Mouse (Mus musculus): ENCODE measurements at regions not wholly inside any gene's neighbourhood (a gene's known extent, or its start where the extent isn't known, plus 50 kb on each side); places are given as distances from the start of the nearest gene placed in this dataset.

- no peak for DNase-seq
These were observed 84.5 kb downstream of the Gadd45g start for GRCm38 (mm10) chr13:51930931-51931330.

GRCm38 (mm10) chr13:51935827-51936226 is 89.3 kb downstream of the Gadd45g start:
- no peak for DNase-seq

- no peak for DNase-seq
These were observed 90.0 kb downstream of the Gadd45g start for GRCm38 (mm10) chr13:51936441-51936840.

GRCm38 (mm10) chr13:51937898-51938297 is 91.4 kb downstream of the Gadd45g start:
- DNase-seq = no peak

GRCm38 (mm10) chr13:51939262-51939661 is 92.8 kb downstream of the Gadd45g start:
- no peak for DNase-seq

GRCm38 (mm10) chr13:51939715-51940114 is 93.2 kb downstream of the Gadd45g start:
- DNase-seq = no peak

GRCm38 (mm10) chr13:51946171-51946570 is 99.7 kb downstream of the Gadd45g start:
- DNase-seq = peak; percentile 53

GRCm38 (mm10) chr13:51948896-51949295 is 102.4 kb downstream of the Gadd45g start:
- no peak for DNase-seq

- no peak for DNase-seq
These were observed 105.1 kb downstream of the Gadd45g start for GRCm38 (mm10) chr13:51951506-51952038.

GRCm38 (mm10) chr13:51953084-51953483 is 106.6 kb downstream of the Gadd45g start:
- DNase-seq = no peak

GRCm38 (mm10) chr13:51953569-51953968 is 107.1 kb downstream of the Gadd45g start:
- no peak for DNase-seq

GRCm38 (mm10) chr13:51957101-51957500 is 110.6 kb downstream of the Gadd45g start:
- no peak for DNase-seq

- DNase-seq = no peak
These were observed 113.1 kb downstream of the Gadd45g start for GRCm38 (mm10) chr13:51959591-51959990.

- DNase-seq = no peak
These were observed 113.8 kb downstream of the Gadd45g start for GRCm38 (mm10) chr13:51960262-51960661.

- no peak for DNase-seq
These were observed 115.7 kb downstream of the Gadd45g start for GRCm38 (mm10) chr13:51962191-51962611.

GRCm38 (mm10) chr13:51962676-51963075 is 116.2 kb downstream of the Gadd45g start:
- no peak for DNase-seq

- no peak for DNase-seq
These were observed 117.5 kb downstream of the Gadd45g start for GRCm38 (mm10) chr13:51963966-51964365.

GRCm38 (mm10) chr13:51964416-51964815 is 117.9 kb downstream of the Gadd45g start:
- no peak for DNase-seq

- no peak for DNase-seq
These were observed 118.4 kb downstream of the Gadd45g start for GRCm38 (mm10) chr13:51964921-51965320.

GRCm38 (mm10) chr13:51968103-51968502 is 121.6 kb downstream of the Gadd45g start:
- no peak for DNase-seq

GRCm38 (mm10) chr13:51968796-51969195 is 122.3 kb downstream of the Gadd45g start:
- DNase-seq = no peak

GRCm38 (mm10) chr13:51970051-51970450 is 123.6 kb downstream of the Gadd45g start:
- peak; percentile 65 for DNase-seq

GRCm38 (mm10) chr13:51972656-51973310 is 126.3 kb downstream of the Gadd45g start:
- no peak for DNase-seq

GRCm38 (mm10) chr13:51973461-51973860 is 127.0 kb downstream of the Gadd45g start:
- no peak for DNase-seq

- no peak for DNase-seq
These were observed 127.6 kb downstream of the Gadd45g start for GRCm38 (mm10) chr13:51974101-51974500.

All from adrenal gland, adult 8-10 months (tissue).